Mouse (Mus musculus): Measurements from ENCODE around the gene Klhdc7b.

DNA sequence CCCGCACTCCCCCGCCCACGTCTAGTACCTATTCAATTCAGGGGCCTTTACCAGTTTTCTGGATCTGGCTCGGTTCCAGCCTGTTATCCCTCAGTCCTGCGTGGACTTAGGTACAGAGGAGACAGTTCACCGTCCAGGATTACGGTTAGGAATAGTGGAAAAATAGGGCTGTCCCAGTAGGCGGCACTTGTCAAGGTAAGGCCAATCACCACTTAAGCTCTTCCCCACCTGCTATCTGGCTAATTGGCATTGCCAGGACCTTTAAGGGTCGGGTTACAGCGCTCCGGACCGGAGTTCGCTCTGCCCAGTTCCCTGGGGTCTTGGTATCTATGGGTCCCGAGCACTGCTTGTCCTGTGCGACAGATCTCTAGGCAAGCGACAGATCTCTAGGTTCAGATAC, 7.8 kb upstream of the Klhdc7b start, which contains the start of gene Tymp:
- peak; percentile 45; the same call in 1 of the 2 replicates for TF ChIP-seq POLR2A (IDR thresholded peaks at IDR 0.05; ENCODE audit: low read depth, low read length)
- TF ChIP-seq CTCF (IDR thresholded peaks at IDR 0.05; ENCODE audit: extremely low read depth, insufficient read length, insufficient replicate concordance, low read depth, low read length): no peak
